Mouse (Mus musculus): Measurements from ENCODE around the gene Epb41l1. TPM values are rescaled to one million over a fixed set of nuclear protein-coding genes. Genes with fewer than 3 reads are reported as not detected.
"Not testable (repeated sequence)": the region's sequence is repeated elsewhere in the genome, so short reads cannot be mapped to it uniquely, and the experiment has no call there.

Gene Epb41l1
- total and polyA plus RNA-seq, 2 experiments from 2014 or later, result 10.7 to 259 TPM

- no peaks in the 10 kb centered on the region for H3K9me3 ChIP-seq (ENCODE audit: low read length)
- DNase-seq (ENCODE audit: low spot score) (peak; percentile 45), ATAC-seq (peak; percentile 80)
- H3K9ac ChIP-seq (replicated peaks; ENCODE audit: low read length), result peak overlapping the region; percentile 30; the same call in 1 of the 2 replicates
- no peaks in the 10 kb centered on the region for H3K36me3 ChIP-seq (ENCODE audit: insufficient read depth, low read length)
- H3K4me3 ChIP-seq (ENCODE audit: low read length), result no peak overlapping the region
- peak overlapping the region; percentile 31; the same call in 1 of the 2 replicates for H3K4me2 ChIP-seq (ENCODE audit: low read depth, low read length)
- H3K27ac ChIP-seq, result no peak overlapping the region
- no peak for TF ChIP-seq CTCF (IDR thresholded peaks at IDR 0.05; ENCODE audit: low read depth)
- 18% methylated on average over 8 of the region's 8 CpGs for WGBS
- peaks cover 4% of the 10 kb centered on the region; the same call in 1 of the 2 replicates for H3K4me1 ChIP-seq (ENCODE audit: insufficient read depth, low read length)
- no peaks in the 10 kb centered on the region for H3K27me3 ChIP-seq (ENCODE audit: insufficient read depth, low read length)
Measured at GRCm38 (mm10) chr2:156408168-156408567, 12.5 kb upstream of the Epb41l1 start.

GRCm38 (mm10) chr2:156411348-156411747 is 9.4 kb upstream of the Epb41l1 start:
- H3K36me3 ChIP-seq (ENCODE audit: insufficient read depth, low read length); H3K4me1 ChIP-seq (ENCODE audit: insufficient read depth, low read length); H3K4me2 ChIP-seq (ENCODE audit: low read depth, low read length); ATAC-seq; H3K4me3 ChIP-seq (ENCODE audit: low read length); H3K9ac ChIP-seq (replicated peaks; ENCODE audit: low read length); H3K27me3 ChIP-seq (ENCODE audit: insufficient read depth, low read length); DNase-seq (ENCODE audit: low spot score); H3K27ac ChIP-seq; H3K9me3 ChIP-seq (ENCODE audit: low read length): not testable (repeated sequence)
- 87% methylated on average over 4 of the region's 7 CpGs for WGBS

GRCm38 (mm10) chr2:156414996-156415395 is 5.7 kb upstream of the Epb41l1 start:
- no peak overlapping the region for H3K9ac ChIP-seq (replicated peaks; ENCODE audit: low read length)
- DNase-seq (ENCODE audit: low spot score) (no peak), ATAC-seq (no peak)
- 79% methylated on average over 2 of the region's 2 CpGs for WGBS
- H3K36me3 ChIP-seq (ENCODE audit: insufficient read depth, low read length), result no peaks in the 10 kb centered on the region
- H3K27me3 ChIP-seq (ENCODE audit: insufficient read depth, low read length), result no peaks in the 10 kb centered on the region
- no peak for TF ChIP-seq CTCF (IDR thresholded peaks at IDR 0.05; ENCODE audit: low read depth)
- H3K4me1 ChIP-seq (ENCODE audit: insufficient read depth, low read length), result 0 out of 2 replicates have a peak, but pooled peaks cover 5% of the 10 kb centered on the region
- no peaks in the 10 kb centered on the region for H3K9me3 ChIP-seq (ENCODE audit: low read length)
- H3K4me3 ChIP-seq (ENCODE audit: low read length), result no peak overlapping the region
- no peak overlapping the region for H3K27ac ChIP-seq
- no peak overlapping the region for H3K4me2 ChIP-seq (ENCODE audit: low read depth, low read length)

GRCm38 (mm10) chr2:156415674-156416073 is 5.0 kb upstream of the Epb41l1 start:
- H3K4me1 ChIP-seq (ENCODE audit: insufficient read depth, low read length), result 0 out of 2 replicates have a peak, but pooled peaks cover 5% of the 10 kb centered on the region
- DNase-seq (ENCODE audit: low spot score) (no peak), ATAC-seq (no peak)
- H3K9me3 ChIP-seq (ENCODE audit: low read length), result no peaks in the 10 kb centered on the region
- no peak overlapping the region for H3K4me2 ChIP-seq (ENCODE audit: low read depth, low read length)
- no peak overlapping the region for H3K27ac ChIP-seq
- no peaks in the 10 kb centered on the region for H3K27me3 ChIP-seq (ENCODE audit: insufficient read depth, low read length)
- no peaks in the 10 kb centered on the region for H3K36me3 ChIP-seq (ENCODE audit: insufficient read depth, low read length)
- no peak overlapping the region for H3K4me3 ChIP-seq (ENCODE audit: low read length)
- no peak for TF ChIP-seq CTCF (IDR thresholded peaks at IDR 0.05; ENCODE audit: low read depth)
- 73% methylated on average over 5 of the region's 5 CpGs for WGBS
- H3K9ac ChIP-seq (replicated peaks; ENCODE audit: low read length), result no peak overlapping the region

GRCm38 (mm10) chr2:156417194-156417593 is 3.5 kb upstream of the Epb41l1 start:
- DNase-seq (ENCODE audit: low spot score), result no peak
- WGBS, result 71% methylated on average over 1 of the region's 1 CpGs
- no peaks in the 10 kb centered on the region for H3K27me3 ChIP-seq (ENCODE audit: insufficient read depth, low read length)
- no peak for TF ChIP-seq CTCF (IDR thresholded peaks at IDR 0.05; ENCODE audit: low read depth)
- H3K4me1 ChIP-seq (ENCODE audit: insufficient read depth, low read length), result 0 out of 2 replicates have a peak, but pooled peaks cover 5% of the 10 kb centered on the region
- ATAC-seq, result no peak
- H3K9me3 ChIP-seq (ENCODE audit: low read length), result no peaks in the 10 kb centered on the region
- no peak overlapping the region for H3K4me3 ChIP-seq (ENCODE audit: low read length)
- H3K9ac ChIP-seq (replicated peaks; ENCODE audit: low read length), result no peak overlapping the region
- H3K4me2 ChIP-seq (ENCODE audit: low read depth, low read length), result no peak overlapping the region
- no peaks in the 10 kb centered on the region for H3K36me3 ChIP-seq (ENCODE audit: insufficient read depth, low read length)
- H3K27ac ChIP-seq, result no peak overlapping the region

GRCm38 (mm10) chr2:156418467-156418866 is 2.2 kb upstream of the Epb41l1 start:
- H3K4me2 ChIP-seq (ENCODE audit: low read depth, low read length), result no peak overlapping the region
- H3K4me1 ChIP-seq (ENCODE audit: insufficient read depth, low read length), result 0 out of 2 replicates have a peak, but pooled peaks cover 5% of the 10 kb centered on the region
- no peaks in the 10 kb centered on the region for H3K27me3 ChIP-seq (ENCODE audit: insufficient read depth, low read length)
- no peaks in the 10 kb centered on the region for H3K36me3 ChIP-seq (ENCODE audit: insufficient read depth, low read length)
- no peak for TF ChIP-seq CTCF (IDR thresholded peaks at IDR 0.05; ENCODE audit: low read depth)
- no peaks in the 10 kb centered on the region for H3K9me3 ChIP-seq (ENCODE audit: low read length)
- ATAC-seq, result no peak
- 88% methylated on average over 5 of the region's 5 CpGs for WGBS
- no peak overlapping the region for H3K27ac ChIP-seq
- no peak overlapping the region for H3K4me3 ChIP-seq (ENCODE audit: low read length)
- no peak for DNase-seq (ENCODE audit: low spot score)
- no peak overlapping the region for H3K9ac ChIP-seq (replicated peaks; ENCODE audit: low read length)

GRCm38 (mm10) chr2:156420327-156420693 is 399 bp upstream of the Epb41l1 start:
- peak overlapping the region; percentile 83 for H3K4me2 ChIP-seq (ENCODE audit: low read depth, low read length)
- WGBS, result 8% methylated on average over 14 of the region's 14 CpGs

More at GRCm38 (mm10) chr2:156420327-156420693, 399 bp upstream of the Epb41l1 start:
- Histone ChIP-seq H3K4me3 (ENCODE audit: low read length) (peak overlapping the region; percentile 74), H3K27ac (peak overlapping the region; percentile 94), H3K4me1 (ENCODE audit: insufficient read depth, low read length) (0 out of 2 replicates have a peak, but pooled peaks cover 5% of the 10 kb centered on the region), H3K9me3 (ENCODE audit: low read length) (no peaks in the 10 kb centered on the region), H3K9ac (replicated peaks; ENCODE audit: low read length) (peak overlapping the region; percentile 85), H3K27me3 (ENCODE audit: insufficient read depth, low read length) (no peaks in the 10 kb centered on the region), H3K36me3 (ENCODE audit: insufficient read depth, low read length) (no peaks in the 10 kb centered on the region)
- TF ChIP-seq CTCF (IDR thresholded peaks at IDR 0.05; ENCODE audit: low read depth), result no peak
- DNase-seq (ENCODE audit: low spot score), result no peak
- peak; percentile 30; the same call in 1 of the 2 replicates for ATAC-seq
